23 mouse cellular contexts compared by ENCODE assay signal in genomic region chr3:154841076-154841475, GRCm38 (mm10).
"Had no signal": no experiment of that assay in that cellular context is flagged by ENCODE, and none has a peak within 500 bp of the region (broad histone marks: within the 10 kb centered on the region; RNA-seq: fewer than 3 reads in every experiment).

No protein-coding gene starts in this region.

- DNase-seq: kidney, adult 2 months; kidney, postnatal 25 days; layer of hippocampus, adult 9-11 months; liver; lung, adult 18-20 months; lung, postnatal 10 days; lung, postnatal 36 days; right cerebral cortex, postnatal 25 days; spleen, adult 18-20 months; thymus, postnatal 25 days had no signal

- H3K4me1 ChIP-seq: limb, embryonic 10.5 days; limb, embryonic 13.5 days; liver, embryonic 12.5 days; liver, embryonic 15.5 days; lung, embryonic 15.5 days; megakaryocyte, embryonic 14.5 days; neural tube, embryonic 13.5 days; stomach, embryonic 15.5 days had no signal

- ATAC-seq: intestine, postnatal 0 days; liver, embryonic 12.5 days; midbrain, embryonic 16.5 days had no signal

- H3K4me2 ChIP-seq: limb, embryonic 13.5 days; liver, embryonic 12.5 days; liver, embryonic 15.5 days; lung, embryonic 15.5 days; neural tube, embryonic 13.5 days; stomach, embryonic 15.5 days had no signal

- H3K9ac ChIP-seq: limb, embryonic 13.5 days; liver, embryonic 12.5 days; liver, embryonic 15.5 days; lung, embryonic 15.5 days; neural tube, embryonic 13.5 days; stomach, embryonic 15.5 days had no signal

- H3K4me3 ChIP-seq: layer of hippocampus, adult 2 months; limb, embryonic 10.5 days; limb, embryonic 13.5 days; liver, embryonic 12.5 days; liver, embryonic 15.5 days; lung, embryonic 15.5 days; megakaryocyte, embryonic 14.5 days; myocyte; neural tube, embryonic 13.5 days; stomach, embryonic 15.5 days had no signal

- H3K27ac ChIP-seq: kidney, postnatal 0 days; layer of hippocampus, adult 2 months; limb, embryonic 10.5 days; limb, embryonic 13.5 days; liver, embryonic 12.5 days; liver, embryonic 15.5 days; lung, embryonic 15.5 days; neural tube, embryonic 13.5 days; stomach, embryonic 15.5 days had no signal

- H3K36me3 ChIP-seq: limb, embryonic 10.5 days; limb, embryonic 13.5 days; liver, embryonic 12.5 days; liver, embryonic 15.5 days; lung, embryonic 15.5 days; neural tube, embryonic 13.5 days; stomach, embryonic 15.5 days had no signal

- H3K9me3 ChIP-seq: limb, embryonic 10.5 days; limb, embryonic 13.5 days; liver, embryonic 12.5 days; liver, embryonic 15.5 days; lung, embryonic 15.5 days; neural tube, embryonic 13.5 days; stomach, embryonic 15.5 days had no signal

- H3K27me3 ChIP-seq: limb, embryonic 13.5 days; liver, embryonic 12.5 days; liver, embryonic 15.5 days; lung, embryonic 15.5 days; megakaryocyte, embryonic 14.5 days; neural tube, embryonic 13.5 days; stomach, embryonic 15.5 days had no signal
